Mouse (Mus musculus): ENCODE results near the gene Pola2. TPM values are rescaled to one million over a fixed set of nuclear protein-coding genes. Genes with fewer than 3 reads are reported as not detected.

Gene Pola2
- polyA plus RNA-seq, 2 experiments: 60.9 to 63.0 TPM

DNA sequence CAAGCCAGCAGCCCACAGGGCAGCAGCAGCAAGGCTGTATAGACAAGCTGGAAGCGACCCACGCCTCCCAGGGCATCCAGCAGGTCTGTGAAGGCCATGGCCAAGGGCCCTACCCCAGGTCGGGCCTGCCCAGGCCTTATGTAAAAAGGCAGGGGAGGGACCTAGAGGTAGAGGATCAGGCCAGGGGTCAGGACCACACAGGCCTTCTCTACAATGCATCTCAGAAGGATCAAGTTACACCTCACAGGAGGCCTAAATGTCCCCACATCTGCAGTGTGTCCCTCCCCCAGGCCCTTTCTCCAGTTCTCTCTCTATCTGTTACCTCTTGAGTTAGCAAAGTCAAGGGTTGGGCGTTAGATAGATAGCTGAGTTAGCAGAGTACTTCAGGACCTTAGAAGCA lies 22.0 kb upstream of the Pola2 start, which contains the start of gene Slc22a20:
Slc22a20 (minus strand) TSS at position 101 of the 400 bp plus-strand sequence.
- no peak for ATAC-seq (ENCODE audit: insufficient read depth)
- Histone ChIP-seq H3K27ac (no peak within 1 kb of the TSS), H3K9me3 (ENCODE audit: control insufficient read depth, low read length) (no peaks in the 10 kb centered on the region), H3K4me1 (replicated peaks; ENCODE audit: control insufficient read depth in 2 of 2, insufficient read depth in 2 of 2, low read length in 1 of 2) (peaks cover 3 to 19% of the 10 kb centered on the region in 2 experiments; a peak in 3 of 4 replicates), H3K9ac (replicated peaks) (no peak within 1 kb of the TSS), H3K4me2 (ENCODE audit: low read depth) (no peak within 1 kb of the TSS), H3K4me3 (ENCODE audit: insufficient read depth in 1 of 2, low read depth in 2 of 2, low read length in 2 of 2) (no peak within 1 kb of the TSS), H3K27me3 (ENCODE audit: control insufficient read depth, insufficient read depth, low read length) (no peaks in the 10 kb centered on the region), H3K36me3 (replicated peaks; ENCODE audit: control insufficient read depth, insufficient read depth, low read depth) (peaks cover 4% of the 10 kb centered on the region; the same call in 1 of the 2 replicates)
- 60% methylated on average over 4 of the region's 4 CpGs for WGBS (ENCODE audit: insufficient replicate concordance)
- TF ChIP-seq CTCF (IDR thresholded peaks at IDR 0.05; ENCODE audit: low read depth): no peak
- TF ChIP-seq EP300 (IDR thresholded peaks at IDR 0.05; ENCODE audit: low read depth): no peak
- no peak for DNase-seq (ENCODE audit: low read depth in 3 of 3, low spot score in 3 of 3)

DNA sequence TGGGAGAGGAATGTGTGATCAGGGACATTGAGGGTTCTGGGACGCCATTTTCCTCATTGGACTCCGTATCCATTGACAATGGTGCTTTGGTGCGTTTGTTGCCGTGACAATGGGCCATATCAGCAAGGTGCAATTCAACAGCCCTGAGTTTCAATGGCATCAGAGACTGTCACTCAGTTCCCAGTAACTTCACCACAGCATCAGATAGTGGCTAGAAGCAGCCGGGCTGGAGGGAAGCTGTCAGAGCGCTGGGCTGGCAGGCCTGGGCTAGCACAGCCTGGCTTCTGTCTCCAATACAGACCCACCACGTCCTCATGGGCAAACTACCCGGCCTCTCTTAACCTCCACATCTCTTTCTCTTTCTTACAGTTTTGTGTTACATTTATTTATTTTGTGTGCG lies 16.5 kb upstream of the Pola2 start:
- TF ChIP-seq EP300 (IDR thresholded peaks at IDR 0.05; ENCODE audit: low read depth) (no peak), CTCF (IDR thresholded peaks at IDR 0.05; ENCODE audit: low read depth) (no peak)
- H3K27ac ChIP-seq: no peak overlapping the region
- WGBS (ENCODE audit: insufficient replicate concordance): 35% methylated on average over 9 of the region's 9 CpGs
- H3K4me3 ChIP-seq (ENCODE audit: insufficient read depth in 1 of 2, low read depth in 2 of 2, low read length in 2 of 2): no peak overlapping the region
- DNase-seq (ENCODE audit: low read depth in 3 of 3, low spot score in 3 of 3) (no peak), ATAC-seq (ENCODE audit: insufficient read depth) (peak; percentile 51; the same call in 1 of the 2 replicates)
- H3K4me2 ChIP-seq (ENCODE audit: low read depth): no peak overlapping the region
- H3K27me3 ChIP-seq (ENCODE audit: control insufficient read depth, insufficient read depth, low read length): no peaks in the 10 kb centered on the region
- no peak overlapping the region for H3K9ac ChIP-seq (replicated peaks)
- no peaks in the 10 kb centered on the region for H3K36me3 ChIP-seq (replicated peaks; ENCODE audit: control insufficient read depth, insufficient read depth, low read depth)
- H3K9me3 ChIP-seq (ENCODE audit: control insufficient read depth, low read length): no peaks in the 10 kb centered on the region
- peaks cover 0 to 5% of the 10 kb centered on the region in 2 experiments; a peak in 2 of 4 replicates for H3K4me1 ChIP-seq (replicated peaks; ENCODE audit: control insufficient read depth in 2 of 2, insufficient read depth in 2 of 2, low read length in 1 of 2)

- Histone ChIP-seq H3K27me3 (ENCODE audit: control insufficient read depth, insufficient read depth, low read length) (no peaks in the 10 kb centered on the region), H3K4me2 (ENCODE audit: low read depth) (no peak overlapping the region), H3K4me3 (ENCODE audit: insufficient read depth in 1 of 2, low read depth in 2 of 2, low read length in 2 of 2) (no peak overlapping the region), H3K9me3 (ENCODE audit: control insufficient read depth, low read length) (no peaks in the 10 kb centered on the region), H3K36me3 (replicated peaks; ENCODE audit: control insufficient read depth, insufficient read depth, low read depth) (no peaks in the 10 kb centered on the region), H3K9ac (replicated peaks) (no peak overlapping the region), H3K4me1 (replicated peaks; ENCODE audit: control insufficient read depth in 2 of 2, insufficient read depth in 2 of 2, low read length in 1 of 2) (peaks cover 0 to 5% of the 10 kb centered on the region in 2 experiments; a peak in 2 of 4 replicates), H3K27ac (no peak overlapping the region)
- no peak for ATAC-seq (ENCODE audit: insufficient read depth)
- no peak for DNase-seq (ENCODE audit: low read depth in 3 of 3, low spot score in 3 of 3)
- WGBS (ENCODE audit: insufficient replicate concordance): 78% methylated on average over 3 of the region's 3 CpGs
- TF ChIP-seq EP300 (IDR thresholded peaks at IDR 0.05; ENCODE audit: low read depth): no peak
- no peak for TF ChIP-seq CTCF (IDR thresholded peaks at IDR 0.05; ENCODE audit: low read depth)
These were observed 13.7 kb upstream of the Pola2 start for GRCm38 (mm10) chr19:5977717-5978116.

GRCm38 (mm10) chr19:5975676-5976075 lies 11.7 kb upstream of the Pola2 start:
- peaks cover 0 to 4% of the 10 kb centered on the region in 2 experiments; a peak in 2 of 4 replicates for H3K4me1 ChIP-seq (replicated peaks; ENCODE audit: control insufficient read depth in 2 of 2, insufficient read depth in 2 of 2, low read length in 1 of 2)
- H3K27ac ChIP-seq: no peak overlapping the region
- DNase-seq (ENCODE audit: low read depth in 3 of 3, low spot score in 3 of 3) (no peak), ATAC-seq (ENCODE audit: insufficient read depth) (no peak)
- no peak overlapping the region for H3K9ac ChIP-seq (replicated peaks)
- H3K36me3 ChIP-seq (replicated peaks; ENCODE audit: control insufficient read depth, insufficient read depth, low read depth): no peaks in the 10 kb centered on the region
- H3K4me2 ChIP-seq (ENCODE audit: low read depth): no peak overlapping the region
- no peak overlapping the region for H3K4me3 ChIP-seq (ENCODE audit: insufficient read depth in 1 of 2, low read depth in 2 of 2, low read length in 2 of 2)
- 71% methylated on average over 4 of the region's 4 CpGs for WGBS (ENCODE audit: insufficient replicate concordance)
- no peaks in the 10 kb centered on the region for H3K9me3 ChIP-seq (ENCODE audit: control insufficient read depth, low read length)
- no peak for TF ChIP-seq EP300 (IDR thresholded peaks at IDR 0.05; ENCODE audit: low read depth)
- no peak for TF ChIP-seq CTCF (IDR thresholded peaks at IDR 0.05; ENCODE audit: low read depth)
- H3K27me3 ChIP-seq (ENCODE audit: control insufficient read depth, insufficient read depth, low read length): no peaks in the 10 kb centered on the region

- Histone ChIP-seq H3K36me3 (replicated peaks; ENCODE audit: control insufficient read depth, insufficient read depth, low read depth) (no peaks in the 10 kb centered on the region), H3K9me3 (ENCODE audit: control insufficient read depth, low read length) (no peaks in the 10 kb centered on the region), H3K9ac (replicated peaks) (no peak overlapping the region), H3K4me3 (ENCODE audit: insufficient read depth in 1 of 2, low read depth in 2 of 2, low read length in 2 of 2) (no peak overlapping the region), H3K27me3 (ENCODE audit: control insufficient read depth, insufficient read depth, low read length) (no peaks in the 10 kb centered on the region), H3K27ac (no peak overlapping the region), H3K4me2 (ENCODE audit: low read depth) (no peak overlapping the region), H3K4me1 (replicated peaks; ENCODE audit: control insufficient read depth in 2 of 2, insufficient read depth in 2 of 2, low read length in 1 of 2) (peaks cover 0 to 2% of the 10 kb centered on the region in 2 experiments; a peak in 2 of 4 replicates)
- WGBS (ENCODE audit: insufficient replicate concordance): 69% methylated on average over 4 of the region's 4 CpGs
- TF ChIP-seq EP300 (IDR thresholded peaks at IDR 0.05; ENCODE audit: low read depth) (no peak), CTCF (IDR thresholded peaks at IDR 0.05; ENCODE audit: low read depth) (no peak)
- ATAC-seq (ENCODE audit: insufficient read depth): no peak
- no peak for DNase-seq (ENCODE audit: low read depth in 3 of 3, low spot score in 3 of 3)
These were observed 11.1 kb upstream of the Pola2 start for GRCm38 (mm10) chr19:5975112-5975511.

All from liver, embryonic 14.5 days (tissue).